12 mouse cellular contexts compared by ENCODE assay signal in the genomic region with DNA sequence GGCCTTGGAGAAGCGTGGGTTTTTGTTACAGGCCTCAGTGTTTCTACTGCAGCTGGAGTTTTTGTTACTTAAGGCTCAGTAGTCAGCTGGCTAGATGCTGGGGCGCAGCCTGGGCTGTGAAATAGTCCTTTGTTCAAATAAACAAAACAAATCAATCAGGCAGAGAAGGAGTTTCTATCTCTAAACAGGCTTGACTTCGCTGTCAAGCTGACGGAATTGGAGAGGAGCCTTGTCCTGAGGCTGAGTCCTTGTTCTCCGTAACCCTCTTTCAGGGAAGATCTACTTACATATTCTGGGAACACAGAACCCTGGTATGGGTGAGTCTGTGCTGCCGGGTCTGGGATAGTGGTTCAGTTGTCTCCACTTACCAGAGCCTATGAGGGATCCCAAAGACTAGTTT. TPM values are rescaled to one million over a fixed set of nuclear protein-coding genes. Genes with fewer than 3 reads are reported as not detected.
DNase-seq lines count a peak whose midpoint lies in the region; ATAC-seq and TF ChIP-seq lines count a peak whose summit lies in the region.
"Had no signal": no experiment of that assay in that cellular context is flagged by ENCODE, and none has a peak within 500 bp of the region (broad histone marks: within the 10 kb centered on the region; RNA-seq: fewer than 3 reads in every experiment).

No protein-coding gene starts in this region.

- H3K4me3 ChIP-seq in hindbrain, embryonic 11.5 days (ENCODE audit: low read depth, low read length), result no peak overlapping the region
- no peak overlapping the region for H3K4me3 ChIP-seq in midbrain, postnatal 0 days (ENCODE audit: low read depth, low read length)
- H3K4me3 ChIP-seq in kidney, embryonic 16.5 days (ENCODE audit: low read length), result no peak overlapping the region
- H3K4me3 ChIP-seq: limb, embryonic 15.5 days had no signal

- H3K36me3 ChIP-seq in hindbrain, embryonic 11.5 days (ENCODE audit: control insufficient read depth, insufficient read depth, low read length), result no peaks in the 10 kb centered on the region
- H3K36me3 ChIP-seq in midbrain, postnatal 0 days (ENCODE audit: insufficient read depth, low read length), result no peaks in the 10 kb centered on the region
- H3K36me3 ChIP-seq in kidney, embryonic 16.5 days (ENCODE audit: insufficient read depth, low read length), result no peaks in the 10 kb centered on the region
- H3K36me3 ChIP-seq: limb, embryonic 15.5 days had no signal

- H3K27me3 ChIP-seq in hindbrain, embryonic 11.5 days (ENCODE audit: control insufficient read depth, insufficient read depth, low read length), result no peaks in the 10 kb centered on the region
- H3K27me3 ChIP-seq in midbrain, postnatal 0 days (ENCODE audit: insufficient read depth, low read length), result no peaks in the 10 kb centered on the region
- H3K27me3 ChIP-seq in kidney, embryonic 16.5 days (ENCODE audit: insufficient read depth, low read length), result no peaks in the 10 kb centered on the region
- H3K27me3 ChIP-seq: limb, embryonic 15.5 days had no signal

- peak; percentile 72 for ATAC-seq in hindbrain, embryonic 11.5 days (ENCODE audit: low FRiP score)
- ATAC-seq in midbrain, postnatal 0 days (ENCODE audit: low FRiP score), result 0 out of 2 replicates have a peak, but pooled peaks have one; percentile 20
- ATAC-seq in megakaryocyte progenitor cell, adult 5-6 weeks (replicated peaks; ENCODE audit: poor library complexity), result no peak
- ATAC-seq in kidney, embryonic 16.5 days (ENCODE audit: low FRiP score, low TSS enrichment), result no peak

- no peak overlapping the region for H3K27ac ChIP-seq in hindbrain, embryonic 11.5 days (ENCODE audit: low read depth, low read length)
- H3K27ac ChIP-seq in midbrain, postnatal 0 days (ENCODE audit: low read depth, low read length), result peak overlapping the region; percentile 2; the same call in 1 of the 2 replicates
- H3K27ac ChIP-seq in kidney, embryonic 16.5 days (ENCODE audit: low read length), result no peak overlapping the region
- H3K27ac ChIP-seq: limb, embryonic 15.5 days had no signal

- H3K9ac ChIP-seq in hindbrain, embryonic 11.5 days (ENCODE audit: low read depth, low read length), result no peak overlapping the region
- no peak overlapping the region for H3K9ac ChIP-seq in midbrain, postnatal 0 days (replicated peaks; ENCODE audit: low read length, poor library complexity, severe bottlenecking)
- no peak overlapping the region for H3K9ac ChIP-seq in kidney, embryonic 16.5 days (replicated peaks; ENCODE audit: low read length)
- H3K9ac ChIP-seq: limb, embryonic 15.5 days had no signal

- peak; percentile 7 for DNase-seq in cerebellum, adult 9-11 months
- no peak for DNase-seq in cerebellum, postnatal 36 days
- peak; percentile 58 for DNase-seq in retina, postnatal 1 day
- DNase-seq in retina, embryonic 14.5 days (ENCODE audit: low spot score), result no peak
- DNase-seq in hindbrain, embryonic 11.5 days (ENCODE audit: low spot score), result peak; percentile 31
- peak; percentile 55 for DNase-seq in midbrain, postnatal 0 days (ENCODE audit: low spot score)
- DNase-seq: gastrocnemius, postnatal 36 days; heart, postnatal 36 days had no signal

- no peaks in the 10 kb centered on the region for H3K9me3 ChIP-seq in hindbrain, embryonic 11.5 days (ENCODE audit: control insufficient read depth, low read length)
- no peaks in the 10 kb centered on the region for H3K9me3 ChIP-seq in midbrain, postnatal 0 days (ENCODE audit: low read length)
- H3K9me3 ChIP-seq in kidney, embryonic 16.5 days (ENCODE audit: low read length), result no peaks in the 10 kb centered on the region
- H3K9me3 ChIP-seq: limb, embryonic 15.5 days had no signal

- no peak for TF ChIP-seq CTCF in midbrain, postnatal 0 days (IDR thresholded peaks at IDR 0.05)

- no peak overlapping the region for H3K4me2 ChIP-seq in hindbrain, embryonic 11.5 days (replicated peaks; ENCODE audit: low read depth, low read length)
- H3K4me2 ChIP-seq in midbrain, postnatal 0 days (ENCODE audit: low read depth, low read length, poor library complexity, severe bottlenecking), result no peak overlapping the region
- H3K4me2 ChIP-seq in kidney, embryonic 16.5 days (replicated peaks; ENCODE audit: low read depth, low read length), result no peak overlapping the region
- H3K4me2 ChIP-seq: limb, embryonic 15.5 days had no signal

- 23% methylated on average over 6 of the region's 6 CpGs for WGBS in hindbrain, embryonic 11.5 days
- 19% methylated on average over 6 of the region's 6 CpGs for WGBS in midbrain, postnatal 0 days
- 71% methylated on average over 6 of the region's 6 CpGs for WGBS in kidney, embryonic 16.5 days

- H3K4me1 ChIP-seq in hindbrain, embryonic 11.5 days (replicated peaks; ENCODE audit: control insufficient read depth, insufficient read depth, low read length), result no peaks in the 10 kb centered on the region
- H3K4me1 ChIP-seq in midbrain, postnatal 0 days (ENCODE audit: insufficient read depth, low read length), result peaks cover 3% of the 10 kb centered on the region; the same call in 1 of the 2 replicates
- H3K4me1 ChIP-seq in kidney, embryonic 16.5 days (ENCODE audit: insufficient read depth, low read length), result peaks cover 9% of the 10 kb centered on the region

RNA-seq across cellular contexts. Expression of gene Pdk4, which starts 48.6 kb away (rescaled TPM):
- polyA plus RNA-seq in hindbrain, embryonic 11.5 days (2014; fragmentation: Nextera tagmentation; extraction: Ambion mirVana), result 0.45 and 0.82 TPM in 2 replicates
- total RNA-seq in midbrain, postnatal 0 days (2014; rRNA removed), result 0.99 and 1.0 TPM in 2 replicates
- 2.1 and 2.5 TPM in 2 replicates for polyA plus RNA-seq in midbrain, postnatal 0 days (2015; fragmentation: Nextera tagmentation; extraction: Ambion mirVana)
- not detected in 2 replicates for total RNA-seq in megakaryocyte progenitor cell, adult 5-6 weeks (2015)
- not detected in 2 replicates for total RNA-seq in megakaryocyte progenitor cell, adult 5-6 weeks (2017)
- polyA plus RNA-seq in kidney, embryonic 16.5 days (2015; fragmentation: Nextera tagmentation; extraction: Ambion mirVana), result 3.6 and 4.2 TPM in 2 replicates
- total RNA-seq: MEL had no signal

Comparison
In these comparisons a context has a peak if more than half of its experiments do, and no peak if none do; other contexts are left out.
1. DNase-seq: peak in cerebellum, adult 9-11 months (single experiment), retina, postnatal 1 day (single experiment), hindbrain, embryonic 11.5 days (single experiment) and midbrain, postnatal 0 days (single experiment); none in cerebellum, postnatal 36 days (0 of 2) and retina, embryonic 14.5 days (single experiment).
2. ATAC-seq: peak in hindbrain, embryonic 11.5 days (single experiment) and midbrain, postnatal 0 days (single experiment); none in megakaryocyte progenitor cell, adult 5-6 weeks (single experiment) and kidney, embryonic 16.5 days (single experiment).